Mouse (Mus musculus) adipose tissue, adult 10 weeks (tissue): ENCODE measurements around the gene Zfp995. TPM values are rescaled to one million over a fixed set of nuclear protein-coding genes. Genes with fewer than 3 reads are reported as not detected.

Experiments used
- polyA plus RNA-seq: library from polyadenylated mRNA; stranded (reverse); fragments of 350-450 nt; fragmentation: Illumina TruSeq; extraction: RNeasy Lipid Tissue Mini Kit (QIAGEN cat#74804); gene quantifications from one replicate; pipeline ENCODE4 v1.2.3, GENCODE M21; 2014; ENCODE audit warnings: low read depth, low replicate concordance

Zfp995 gene
- polyA plus RNA-seq, result 6.0 TPM

GRCm38 (mm10) chr17:21909456-21910052 lies at the start of gene Zfp995:
Zfp995 (minus strand) TSS chr17:21909926.

GRCm38 (mm10) chr17:21845545-21846321 lies 64.0 kb downstream of the Zfp995 start, which contains the start of gene Zfp820:
Zfp820 (minus strand) TSS chr17:21845772.

Other genes with a start within 250 kb of the Zfp995 start
- 5.4 TPM for gene Gm10226, start 218.1 kb downstream of the Zfp995 start, polyA plus RNA-seq
- 9.4 TPM for gene Zfp760, start 202.2 kb downstream of the Zfp995 start, polyA plus RNA-seq
- gene Zfp229, start 179.1 kb downstream of the Zfp995 start, polyA plus RNA-seq, result 4.8 TPM
- gene Zfp820, start 64.2 kb downstream of the Zfp995 start, polyA plus RNA-seq, result 2.1 TPM
- gene Zfp942, start 52.5 kb upstream of the Zfp995 start, polyA plus RNA-seq, result 9.6 TPM
- 17.8 TPM for gene Zfp943, start 52.6 kb upstream of the Zfp995 start, polyA plus RNA-seq